Mouse (Mus musculus): ENCODE data around the gene Tubb2b. TPM values are rescaled to one million over a fixed set of nuclear protein-coding genes. Genes with fewer than 3 reads are reported as not detected.

The Tubb2b gene
- polyA plus RNA-seq, 1 experiment from 2014 or later = 13.4 TPM

DNA sequence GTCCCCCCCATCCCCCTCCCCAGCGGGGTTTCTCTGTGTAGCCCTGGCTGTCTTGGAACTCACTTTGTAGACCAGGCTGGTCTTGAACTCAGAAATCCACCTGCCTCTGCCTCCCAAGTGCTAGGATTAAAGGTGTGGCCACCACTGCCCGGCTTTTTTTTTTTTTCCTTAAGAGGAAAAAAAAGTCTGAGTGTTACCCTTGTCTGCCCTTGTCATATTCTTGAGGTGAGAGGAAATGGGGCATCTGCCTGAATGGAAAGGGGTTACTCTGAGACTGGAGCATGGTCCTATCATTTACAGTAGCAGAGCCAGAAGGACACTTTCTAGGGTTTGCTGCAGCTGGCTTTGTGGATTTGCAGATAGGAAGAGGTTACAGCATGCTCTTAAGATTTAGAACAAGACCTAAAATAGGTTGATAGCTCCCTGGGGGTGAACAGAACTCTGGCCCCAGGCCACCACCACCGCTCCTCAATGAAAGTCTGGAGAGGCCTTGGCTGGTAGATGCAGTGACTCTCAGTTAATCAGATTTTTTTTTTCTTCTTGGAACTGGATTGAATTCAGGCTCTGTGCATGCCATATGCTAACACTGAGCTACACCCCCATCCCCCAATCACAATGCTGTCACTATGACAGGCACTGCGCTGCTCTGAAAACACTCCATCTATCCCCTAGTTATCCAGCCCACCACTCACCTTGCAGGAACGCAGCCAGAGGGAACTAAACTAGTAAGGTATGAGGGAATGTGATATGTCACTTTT lies 23.2 kb upstream of the Tubb2b start:
- Histone ChIP-seq H3K9me3 (ENCODE audit: control insufficient read depth, low read length) (no peaks in the 10 kb centered on the region), H3K4me3 (ENCODE audit: low read depth, low read length) (no peak overlapping the region), H3K27ac (replicated peaks) (peak overlapping the region; percentile 30), H3K27me3 (ENCODE audit: control insufficient read depth, insufficient read depth, low read length) (no peaks in the 10 kb centered on the region), H3K36me3 (ENCODE audit: control insufficient read depth, insufficient read depth, low read length) (no peaks in the 10 kb centered on the region), H3K4me1 (replicated peaks; ENCODE audit: control insufficient read depth, insufficient read depth) (peaks cover 2% of the 10 kb centered on the region; the same call in 1 of the 2 replicates), H3K4me2 (replicated peaks; ENCODE audit: low read depth) (no peak overlapping the region), H3K9ac (ENCODE audit: low read length) (no peak overlapping the region)
- TF ChIP-seq EP300 (optimal IDR thresholded peaks at IDR 0.05) (no peak), CTCF (IDR thresholded peaks at IDR 0.05; ENCODE audit: low read depth) (no peak)
- 71% methylated on average over 4 of the region's 5 CpGs for WGBS
- DNase-seq (ENCODE audit: low spot score) (no peak), ATAC-seq (ENCODE audit: low FRiP score, low TSS enrichment) (peak; percentile 37; the same call in 1 of the 2 replicates)

DNA sequence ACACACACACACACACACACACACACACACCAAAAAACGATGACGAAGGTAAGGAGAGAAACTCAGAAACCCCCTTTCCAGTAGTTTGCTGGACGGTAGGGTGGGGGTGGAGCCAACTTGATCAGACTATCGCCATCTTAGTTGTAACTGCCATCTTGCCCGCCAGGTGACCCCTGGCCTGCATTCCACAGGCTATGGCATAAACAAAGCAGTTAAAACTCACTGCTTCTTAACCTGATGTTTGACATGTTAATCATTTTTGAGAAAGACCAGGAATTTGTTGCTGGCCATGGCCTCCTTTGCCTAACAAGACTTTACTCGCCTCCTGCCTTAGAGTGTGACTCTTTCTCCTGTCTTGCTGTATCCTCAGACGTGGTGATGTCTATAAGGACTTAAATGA lies 22.4 kb upstream of the Tubb2b start:
- Histone ChIP-seq H3K27ac (replicated peaks) (no peak overlapping the region), H3K4me2 (replicated peaks; ENCODE audit: low read depth) (no peak overlapping the region)

DNA sequence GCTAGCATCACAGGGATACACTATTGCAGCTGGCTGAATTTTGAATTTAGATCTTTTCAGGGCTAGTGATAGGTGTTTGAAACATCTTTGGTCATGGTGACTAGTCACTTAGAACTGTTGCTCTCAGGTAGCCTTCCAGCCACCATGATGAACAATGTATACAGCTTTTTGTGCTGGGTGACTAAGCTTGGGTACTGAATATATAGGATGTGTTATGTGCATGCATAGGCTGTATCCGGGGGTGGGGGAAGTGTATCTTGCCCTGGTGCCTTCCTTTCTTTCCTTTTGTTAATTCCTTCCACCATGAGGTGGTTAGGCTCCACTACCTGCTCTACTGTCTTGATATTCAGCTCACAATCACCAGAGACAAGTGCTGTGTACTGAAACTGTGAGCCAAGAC lies 21.2 kb upstream of the Tubb2b start:
- Histone ChIP-seq H3K4me1 (replicated peaks; ENCODE audit: control insufficient read depth, insufficient read depth) (peaks cover 2% of the 10 kb centered on the region; the same call in 1 of the 2 replicates), H3K4me2 (replicated peaks; ENCODE audit: low read depth) (no peak overlapping the region), H3K36me3 (ENCODE audit: control insufficient read depth, insufficient read depth, low read length) (no peaks in the 10 kb centered on the region), H3K27ac (replicated peaks) (no peak overlapping the region), H3K27me3 (ENCODE audit: control insufficient read depth, insufficient read depth, low read length) (no peaks in the 10 kb centered on the region), H3K9me3 (ENCODE audit: control insufficient read depth, low read length) (no peaks in the 10 kb centered on the region), H3K9ac (ENCODE audit: low read length) (no peak overlapping the region), H3K4me3 (ENCODE audit: low read depth, low read length) (no peak overlapping the region)
- no peak for DNase-seq (ENCODE audit: low spot score)
- ATAC-seq (ENCODE audit: low FRiP score, low TSS enrichment) = no peak
- TF ChIP-seq CTCF (IDR thresholded peaks at IDR 0.05; ENCODE audit: low read depth) (no peak), EP300 (optimal IDR thresholded peaks at IDR 0.05) (no peak)
- WGBS = 77% methylated on average over 1 of the region's 1 CpGs

More for the DNA sequence above, 22.4 kb upstream of the Tubb2b start:
- no peak overlapping the region for H3K9ac ChIP-seq (ENCODE audit: low read length)
- DNase-seq (ENCODE audit: low spot score) = no peak
- H3K27me3 ChIP-seq (ENCODE audit: control insufficient read depth, insufficient read depth, low read length) = no peaks in the 10 kb centered on the region
- H3K36me3 ChIP-seq (ENCODE audit: control insufficient read depth, insufficient read depth, low read length) = no peaks in the 10 kb centered on the region
- ATAC-seq (ENCODE audit: low FRiP score, low TSS enrichment) = no peak
- peaks cover 2% of the 10 kb centered on the region; the same call in 1 of the 2 replicates for H3K4me1 ChIP-seq (replicated peaks; ENCODE audit: control insufficient read depth, insufficient read depth)
- no peak for TF ChIP-seq EP300 (optimal IDR thresholded peaks at IDR 0.05)
- TF ChIP-seq CTCF (IDR thresholded peaks at IDR 0.05; ENCODE audit: low read depth) = no peak
- H3K4me3 ChIP-seq (ENCODE audit: low read depth, low read length) = no peak overlapping the region
- WGBS = 44% methylated on average over 7 of the region's 7 CpGs
- H3K9me3 ChIP-seq (ENCODE audit: control insufficient read depth, low read length) = no peaks in the 10 kb centered on the region

DNA sequence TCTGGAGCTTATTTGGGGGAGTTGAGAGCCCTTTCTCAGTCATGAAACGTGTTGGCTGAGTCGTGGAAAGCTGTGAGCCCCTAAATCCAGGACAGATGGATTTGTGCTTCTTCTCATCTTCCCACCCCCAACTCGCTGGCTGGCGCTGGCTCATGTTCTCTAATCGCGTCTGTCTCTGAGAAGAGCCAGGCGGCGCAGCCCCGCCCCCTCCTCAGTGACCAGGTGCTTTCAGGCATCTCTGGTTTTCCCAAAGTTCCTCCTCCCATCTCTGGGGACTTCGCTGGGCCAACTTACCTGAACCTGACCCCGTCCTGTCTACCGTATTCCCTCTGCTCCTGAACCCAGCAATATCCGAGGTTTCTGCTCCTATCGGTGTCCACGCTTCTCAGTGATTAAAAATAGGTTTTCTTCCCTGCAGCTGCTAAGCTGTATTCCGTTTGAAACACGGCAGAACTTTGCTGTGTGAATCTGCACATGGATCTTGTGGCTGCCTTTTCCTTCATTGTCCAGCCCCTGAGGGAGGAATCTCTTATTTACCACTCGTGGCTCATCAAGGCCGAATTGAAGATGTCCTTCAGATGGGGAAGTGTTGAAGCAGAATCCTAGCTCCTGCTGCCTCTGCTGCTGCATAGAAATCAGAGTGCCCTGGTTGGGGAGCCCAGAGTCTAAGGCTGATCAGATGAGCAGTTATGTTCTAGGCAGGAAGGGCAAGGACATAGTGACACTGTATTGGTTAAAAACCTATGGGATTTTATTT lies 20.2 kb upstream of the Tubb2b start:
- H3K4me2 ChIP-seq (replicated peaks; ENCODE audit: low read depth) = peak overlapping the region; percentile 12; the same call in 1 of the 2 replicates
- no peak overlapping the region for H3K4me3 ChIP-seq (ENCODE audit: low read depth, low read length)
- ATAC-seq (ENCODE audit: low FRiP score, low TSS enrichment) (no peak), DNase-seq (ENCODE audit: low spot score) (peak; percentile 36)
- no peak overlapping the region for H3K9ac ChIP-seq (ENCODE audit: low read length)
- H3K9me3 ChIP-seq (ENCODE audit: control insufficient read depth, low read length) = no peaks in the 10 kb centered on the region
- no peak overlapping the region for H3K27ac ChIP-seq (replicated peaks)
- no peaks in the 10 kb centered on the region for H3K27me3 ChIP-seq (ENCODE audit: control insufficient read depth, insufficient read depth, low read length)
- no peak for TF ChIP-seq CTCF (IDR thresholded peaks at IDR 0.05; ENCODE audit: low read depth)
- TF ChIP-seq EP300 (optimal IDR thresholded peaks at IDR 0.05) = no peak
- peaks cover 2% of the 10 kb centered on the region; the same call in 1 of the 2 replicates for H3K4me1 ChIP-seq (replicated peaks; ENCODE audit: control insufficient read depth, insufficient read depth)
- 13% methylated on average over 19 of the region's 19 CpGs for WGBS
- no peaks in the 10 kb centered on the region for H3K36me3 ChIP-seq (ENCODE audit: control insufficient read depth, insufficient read depth, low read length)

DNA sequence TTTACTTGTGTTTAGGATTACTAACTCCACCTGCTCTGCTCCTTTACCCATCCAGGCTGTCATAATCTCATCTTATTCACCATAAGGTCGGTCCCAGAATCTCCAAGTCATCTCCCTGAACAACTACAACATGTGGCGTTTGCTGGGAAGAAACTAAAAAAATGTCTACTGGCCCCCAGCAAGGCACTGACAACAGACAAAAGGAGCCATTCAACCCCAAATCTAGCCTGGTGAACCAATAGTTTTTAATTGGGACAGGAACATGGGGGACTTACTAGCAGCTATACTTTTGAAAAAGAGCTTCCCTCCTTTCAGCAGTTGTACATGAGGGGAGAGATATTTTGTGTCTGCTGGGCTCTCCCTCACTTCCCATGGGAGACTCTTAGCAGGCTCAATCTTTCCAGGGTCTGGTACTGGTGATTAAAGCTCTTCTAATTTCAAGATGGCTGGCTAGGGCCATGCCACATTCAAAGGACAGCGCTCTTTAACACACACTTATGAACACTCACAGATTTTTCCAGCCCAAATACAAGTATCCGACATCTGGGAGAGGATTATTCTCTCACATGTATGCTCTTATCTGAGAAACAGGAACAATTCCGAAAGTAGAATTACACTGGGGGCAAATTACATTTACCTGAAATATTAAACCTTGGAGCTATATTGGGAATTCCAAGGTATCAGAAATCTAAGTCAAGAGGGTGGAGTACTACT lies 19.4 kb upstream of the Tubb2b start:
- DNase-seq (ENCODE audit: low spot score) = no peak
- Histone ChIP-seq H3K4me3 (ENCODE audit: low read depth, low read length) (peak overlapping the region; percentile 41), H3K9ac (ENCODE audit: low read length) (peak overlapping the region; percentile 48; the same call in 1 of the 2 replicates), H3K4me2 (replicated peaks; ENCODE audit: low read depth) (peak overlapping the region; percentile 66), H3K4me1 (replicated peaks; ENCODE audit: control insufficient read depth, insufficient read depth) (peaks cover 2% of the 10 kb centered on the region; the same call in 1 of the 2 replicates), H3K27ac (replicated peaks) (no peak overlapping the region), H3K27me3 (ENCODE audit: control insufficient read depth, insufficient read depth, low read length) (no peaks in the 10 kb centered on the region), H3K36me3 (ENCODE audit: control insufficient read depth, insufficient read depth, low read length) (no peaks in the 10 kb centered on the region), H3K9me3 (ENCODE audit: control insufficient read depth, low read length) (no peaks in the 10 kb centered on the region)
- 59% methylated on average over 5 of the region's 5 CpGs for WGBS
- ATAC-seq (ENCODE audit: low FRiP score, low TSS enrichment) = no peak
- TF ChIP-seq EP300 (optimal IDR thresholded peaks at IDR 0.05) (no peak), CTCF (IDR thresholded peaks at IDR 0.05; ENCODE audit: low read depth) (no peak)

All from stomach, postnatal 0 days (tissue).